Mouse (Mus musculus): ENCODE results near the gene Arhgef7.

DNA sequence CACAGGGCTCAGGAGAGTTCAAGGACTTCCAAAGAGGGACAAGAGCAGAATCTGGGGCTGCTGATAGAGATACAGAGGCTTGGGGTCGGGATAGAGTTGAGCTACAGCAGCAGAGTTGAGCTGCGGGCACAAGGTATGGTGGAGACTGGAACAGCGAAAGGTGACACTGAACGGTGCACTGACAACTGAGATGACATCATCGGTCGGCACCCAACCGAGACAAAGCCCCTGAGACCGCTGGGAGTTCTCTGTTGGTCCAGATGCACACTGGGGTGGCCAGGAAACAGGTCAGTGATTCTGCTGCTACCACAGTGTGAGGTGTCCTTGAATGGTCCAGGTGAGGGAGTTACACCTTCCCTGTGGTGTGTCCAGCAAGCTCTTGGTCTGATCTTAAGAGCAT is 115.2 kb downstream of the Arhgef7 start:
- TF ChIP-seq EP300 (IDR thresholded peaks at IDR 0.05; ENCODE audit: low read depth) (no peak), CTCF (IDR thresholded peaks at IDR 0.05; ENCODE audit: low read depth) (no peak)
